Mouse (Mus musculus) hindbrain, embryonic 16.5 days (tissue): ENCODE measurements around the gene Cox7b. TPM values are rescaled to one million over a fixed set of nuclear protein-coding genes. Genes with fewer than 3 reads are reported as not detected.
"Not testable (repeated sequence)": the region's sequence is repeated elsewhere in the genome, so short reads cannot be mapped to it uniquely, and the experiment has no call there.

Experiments used
- ATAC-seq: fragments of 200-750 bp; cut with Nextera tagmentation; 2 replicates; pipeline ENCODE4 v1.8.0; 2017; ENCODE audit warnings: moderate TSS enrichment, moderate library complexity
- H3K27ac ChIP-seq: fragments of 300-500 bp; sonication (generic); 2 replicates; pipeline ENCODE4 v1.5.1; 2014; ENCODE audit warnings: low read depth, mild to moderate bottlenecking, control low read depth, low read length, moderate library complexity
- H3K27me3 ChIP-seq: fragments of 300-500 bp; sonication (generic); replicated peaks from 2 replicates; pipeline ENCODE4 v1.6.1; 2014; ENCODE audit warnings: low read length; ENCODE audit not compliant: control insufficient read depth, insufficient read depth
- H3K36me3 ChIP-seq: fragments of 300-500 bp; sonication (generic); 2 replicates; pipeline ENCODE4 v1.6.1; 2014; ENCODE audit warnings: mild to moderate bottlenecking, low read length, moderate library complexity, mixed read lengths; ENCODE audit not compliant: control insufficient read depth, insufficient read depth
- H3K4me1 ChIP-seq: fragments of 300-500 bp; sonication (generic); 2 replicates; pipeline ENCODE4 v1.6.1; 2014; ENCODE audit warnings: low read depth, low read length; ENCODE audit not compliant: control insufficient read depth, insufficient read depth
- H3K4me2 ChIP-seq: fragments of 300-500 bp; sonication (generic); 2 replicates; pipeline ENCODE4 v1.6.1; 2014; ENCODE audit warnings: mild to moderate bottlenecking, low read length, control low read depth, moderate library complexity
- H3K4me3 ChIP-seq: fragments of 300-500 bp; sonication (generic); 2 replicates; pipeline ENCODE4 v1.5.1; 2014; ENCODE audit warnings: mild to moderate bottlenecking, low read length, control low read depth, moderate library complexity
- H3K9ac ChIP-seq: fragments of 300-500 bp; sonication (generic); 2 replicates; pipeline ENCODE4 v1.6.1; 2014; ENCODE audit warnings: low read depth, mild to moderate bottlenecking, control low read depth, low read length, moderate library complexity
- H3K9me3 ChIP-seq: fragments of 300-500 bp; sonication (generic); 2 replicates; pipeline ENCODE4 v1.6.1; 2014; ENCODE audit warnings: mild to moderate bottlenecking, low read length, moderate library complexity; ENCODE audit not compliant: control insufficient read depth
- WGBS: fragments of 180-500 bp; shearing (Covaris S2); extraction: QIAGEN DNeasy Blood & Tissue Kit; methylation state at CpG from one replicate; pipeline ENCODE4 v1.1.7; 2014; 5-methylcytosine and 5-hydroxymethylcytosine counted together
- polyA plus RNA-seq: library from polyadenylated mRNA; unstranded; fragments of >200 nt; fragmentation: Nextera tagmentation; extraction: Ambion mirVana; gene quantifications from 2 replicates; pipeline ENCODE4 v1.2.1, GENCODE M21; 2015

The Cox7b gene
- 384 and 412 TPM in 2 replicates for polyA plus RNA-seq

- H3K4me2 ChIP-seq, result peak within 1 kb of the TSS; percentile 47
- H3K4me1 ChIP-seq, result peaks cover 5% of the 10 kb centered on the region; the same call in 1 of the 2 replicates
- H3K9me3 ChIP-seq, result no peaks in the 10 kb centered on the region
- peak within 1 kb of the TSS; percentile 80 for H3K27ac ChIP-seq
- peak within 1 kb of the TSS; percentile 55 for H3K4me3 ChIP-seq
- ATAC-seq, result peak; percentile 63
- no peaks in the 10 kb centered on the region for H3K27me3 ChIP-seq
- WGBS, result 21% methylated on average over 26 of the region's 26 CpGs
- peak within 1 kb of the TSS; percentile 71 for H3K9ac ChIP-seq
- H3K36me3 ChIP-seq, result no peaks in the 10 kb centered on the region
Observed at GRCm38 (mm10) chrX:106015571-106016322, at the start of gene Cox7b. Gene Cox7b, plus strand, starts transcription at chrX:106015700.

GRCm38 (mm10) chrX:106001605-106002004 lies 13.9 kb upstream of the Cox7b start:
- WGBS, result 80% methylated on average over 1 of the region's 1 CpGs
- Histone ChIP-seq H3K9me3 (no peaks in the 10 kb centered on the region), H3K27ac (no peak overlapping the region), H3K4me1 (no peaks in the 10 kb centered on the region), H3K4me3 (no peak overlapping the region), H3K27me3 (no peaks in the 10 kb centered on the region), H3K4me2 (no peak overlapping the region), H3K36me3 (no peaks in the 10 kb centered on the region), H3K9ac (no peak overlapping the region)
- no peak for ATAC-seq

GRCm38 (mm10) chrX:106010762-106011161 lies 4.7 kb upstream of the Cox7b start:
- Histone ChIP-seq H3K27ac (no peak overlapping the region), H3K9ac (peak overlapping the region; percentile 62), H3K4me2 (peak overlapping the region; percentile 61), H3K4me1 (peaks cover 3% of the 10 kb centered on the region; the same call in 1 of the 2 replicates), H3K9me3 (no peaks in the 10 kb centered on the region), H3K4me3 (peak overlapping the region; percentile 57), H3K36me3 (no peaks in the 10 kb centered on the region), H3K27me3 (no peaks in the 10 kb centered on the region)
- WGBS, result 9% methylated on average over 3 of the region's 3 CpGs
- no peak for ATAC-seq

GRCm38 (mm10) chrX:106011465-106012159 lies 3.9 kb upstream of the Cox7b start, which contains the start of gene Magt1:
Gene Magt1, minus strand, starts transcription at chrX:106011906.
- Histone ChIP-seq H3K36me3 (no peaks in the 10 kb centered on the region), H3K4me3 (peak within 1 kb of the TSS; percentile 57), H3K4me1 (peaks cover 3% of the 10 kb centered on the region; the same call in 1 of the 2 replicates), H3K27me3 (no peaks in the 10 kb centered on the region), H3K9ac (peak within 1 kb of the TSS; percentile 62), H3K4me2 (peak within 1 kb of the TSS; percentile 61), H3K9me3 (no peaks in the 10 kb centered on the region), H3K27ac (peak within 1 kb of the TSS; percentile 76)
- WGBS, result 21% methylated on average over 41 of the region's 45 CpGs
- ATAC-seq, result peak; percentile 93

- no peaks in the 10 kb centered on the region for H3K9me3 ChIP-seq
- H3K4me3 ChIP-seq, result peak overlapping the region; percentile 33
- peak overlapping the region; percentile 51 for H3K4me2 ChIP-seq
- 72% methylated on average over 3 of the region's 3 CpGs for WGBS
- peak overlapping the region; percentile 42; the same call in 1 of the 2 replicates for H3K9ac ChIP-seq
- peaks cover 8% of the 10 kb centered on the region for H3K4me1 ChIP-seq
- no peak for ATAC-seq
- H3K36me3 ChIP-seq, result no peaks in the 10 kb centered on the region
- peak overlapping the region; percentile 70 for H3K27ac ChIP-seq
- no peaks in the 10 kb centered on the region for H3K27me3 ChIP-seq
Observed at GRCm38 (mm10) chrX:106012559-106012958, 2.9 kb upstream of the Cox7b start.

- Histone ChIP-seq H3K4me2 (no peak overlapping the region), H3K9ac (no peak overlapping the region), H3K4me1 (peaks cover 8% of the 10 kb centered on the region), H3K36me3 (no peaks in the 10 kb centered on the region), H3K27ac (no peak overlapping the region), H3K27me3 (no peaks in the 10 kb centered on the region), H3K9me3 (no peaks in the 10 kb centered on the region), H3K4me3 (no peak overlapping the region)
- ATAC-seq, result no peak
- WGBS, result 27% methylated on average over 2 of the region's 2 CpGs
Observed at GRCm38 (mm10) chrX:106013217-106013616, 2.3 kb upstream of the Cox7b start.

GRCm38 (mm10) chrX:106014741-106015377 lies 641 bp upstream of the Cox7b start:
- peak overlapping the region; percentile 43; the same call in 1 of the 2 replicates for H3K4me2 ChIP-seq
- H3K36me3 ChIP-seq, H3K27ac ChIP-seq, H3K27me3 ChIP-seq, H3K4me3 ChIP-seq, H3K9ac ChIP-seq, H3K4me1 ChIP-seq, ATAC-seq, H3K9me3 ChIP-seq: not testable (repeated sequence)
- 56% methylated on average over 2 of the region's 2 CpGs for WGBS

GRCm38 (mm10) chrX:106017102-106017501 lies 1.6 kb downstream of the Cox7b start:
- Histone ChIP-seq H3K4me1 (peaks cover 5% of the 10 kb centered on the region; the same call in 1 of the 2 replicates), H3K4me2 (peak overlapping the region; percentile 42), H3K27me3 (no peaks in the 10 kb centered on the region), H3K9me3 (no peaks in the 10 kb centered on the region), H3K27ac (no peak overlapping the region), H3K4me3 (no peak overlapping the region), H3K9ac (no peak overlapping the region), H3K36me3 (no peaks in the 10 kb centered on the region; the same call in 1 of the 2 replicates)
- ATAC-seq, result no peak
- WGBS, result 88% methylated on average over 3 of the region's 3 CpGs
